Mouse (Mus musculus) limb, embryonic 13.5 days (tissue): ENCODE data around the gene Gm20388. TPM values are rescaled to one million over a fixed set of nuclear protein-coding genes. Genes with fewer than 3 reads are reported as not detected.
"Not testable (repeated sequence)": the region's sequence is repeated elsewhere in the genome, so short reads cannot be mapped to it uniquely, and the experiment has no call there.

Experiments
- ATAC-seq: fragments of 200-750 bp; cut with Nextera tagmentation; 2 replicates; pipeline ENCODE4 v1.8.0; 2017; ENCODE audit warnings: low read depth, moderate number of reproducible peaks, moderate TSS enrichment; ENCODE audit not compliant: low FRiP score
- H3K27ac ChIP-seq: fragments of 300-500 bp; sonication (generic); 2 replicates; pipeline ENCODE4 v1.5.1; 2015; ENCODE audit warnings: inconsistent platforms, mild to moderate bottlenecking, moderate library complexity
- H3K27me3 ChIP-seq: fragments of 300-500 bp; sonication (generic); 2 replicates; pipeline ENCODE4 v1.6.1; 2015; ENCODE audit warnings: mild to moderate bottlenecking, inconsistent platforms
- H3K36me3 ChIP-seq: fragments of 300-500 bp; sonication (generic); 2 replicates; pipeline ENCODE4 v1.6.1; 2015; ENCODE audit warnings: inconsistent platforms, mild to moderate bottlenecking, moderate library complexity
- H3K4me1 ChIP-seq: fragments of 300-500 bp; sonication (generic); 2 replicates; pipeline ENCODE4 v1.6.1; 2015; ENCODE audit warnings: inconsistent platforms
- H3K4me2 ChIP-seq: fragments of 300-500 bp; sonication (generic); replicated peaks from 2 replicates; pipeline ENCODE4 v1.6.1; 2015; ENCODE audit warnings: inconsistent platforms, mild to moderate bottlenecking, moderate library complexity
- H3K4me3 ChIP-seq: fragments of 300-500 bp; sonication (generic); 2 replicates; pipeline ENCODE4 v1.5.1; 2015; ENCODE audit warnings: moderate library complexity, mild to moderate bottlenecking, inconsistent platforms
- H3K9ac ChIP-seq: fragments of 300-500 bp; sonication (generic); 2 replicates; pipeline ENCODE4 v1.6.1; 2015; ENCODE audit warnings: mild to moderate bottlenecking, inconsistent platforms
- H3K9me3 ChIP-seq: fragments of 300-500 bp; sonication (generic); 2 replicates; pipeline ENCODE4 v1.6.1; 2016; ENCODE audit warnings: inconsistent platforms
- WGBS: fragments of 180-500 bp; shearing (Covaris S2); methylation state at CpG from one replicate; pipeline ENCODE4 v1.1.7; 2015; 5-methylcytosine and 5-hydroxymethylcytosine counted together
- polyA plus RNA-seq: library from polyadenylated mRNA; unstranded; fragments of >200 nt; fragmentation: Nextera tagmentation; extraction: Ambion mirVana; gene quantifications from 2 replicates; pipeline ENCODE4 v1.2.1, GENCODE M21; 2015

Gene Gm20388
- polyA plus RNA-seq, 1 experiment from 2014 or later: 7.1 TPM

- Histone ChIP-seq H3K9ac (no peak overlapping the region), H3K27ac (no peak overlapping the region), H3K4me1 (peaks cover 36% of the 10 kb centered on the region), H3K9me3 (peaks cover 4% of the 10 kb centered on the region; the same call in 1 of the 2 replicates), H3K4me3 (no peak overlapping the region), H3K4me2 (no peak overlapping the region), H3K36me3 (no peaks in the 10 kb centered on the region), H3K27me3 (no peaks in the 10 kb centered on the region)
- ATAC-seq: no peak
- 70% methylated on average over 5 of the region's 5 CpGs for WGBS
Observed at GRCm38 (mm10) chr8:120325172-120325767, 414.6 kb downstream of the Gm20388 start.

DNA sequence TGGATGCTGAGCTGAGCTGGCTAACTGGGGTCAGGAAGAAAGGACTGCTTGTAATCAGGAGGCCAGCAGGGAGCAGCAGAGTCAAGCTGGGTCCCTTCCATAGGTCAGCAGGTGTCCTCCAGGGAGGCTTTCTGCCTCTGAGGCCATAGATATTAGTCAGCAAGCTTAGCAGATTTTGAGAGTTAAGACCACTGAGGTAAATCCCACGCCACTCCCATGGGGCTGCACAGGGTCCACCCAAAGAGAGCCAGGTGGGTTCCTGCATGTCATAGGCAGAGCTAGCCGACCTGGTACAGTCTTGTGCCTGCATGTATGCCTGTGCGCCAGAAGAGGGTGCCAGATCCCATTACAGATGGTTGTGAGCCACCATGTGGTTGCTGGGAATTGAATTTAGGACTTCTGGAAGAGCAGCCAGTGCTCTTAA lies 416.5 kb downstream of the Gm20388 start:
- 66% methylated on average over 3 of the region's 3 CpGs for WGBS
- Histone ChIP-seq H3K4me2 (no peak overlapping the region), H3K27me3 (no peaks in the 10 kb centered on the region), H3K9ac (no peak overlapping the region), H3K9me3 (no peaks in the 10 kb centered on the region), H3K36me3 (no peaks in the 10 kb centered on the region), H3K4me3 (no peak overlapping the region), H3K4me1 (peaks cover 49% of the 10 kb centered on the region), H3K27ac (no peak overlapping the region)
- ATAC-seq: no peak

DNA sequence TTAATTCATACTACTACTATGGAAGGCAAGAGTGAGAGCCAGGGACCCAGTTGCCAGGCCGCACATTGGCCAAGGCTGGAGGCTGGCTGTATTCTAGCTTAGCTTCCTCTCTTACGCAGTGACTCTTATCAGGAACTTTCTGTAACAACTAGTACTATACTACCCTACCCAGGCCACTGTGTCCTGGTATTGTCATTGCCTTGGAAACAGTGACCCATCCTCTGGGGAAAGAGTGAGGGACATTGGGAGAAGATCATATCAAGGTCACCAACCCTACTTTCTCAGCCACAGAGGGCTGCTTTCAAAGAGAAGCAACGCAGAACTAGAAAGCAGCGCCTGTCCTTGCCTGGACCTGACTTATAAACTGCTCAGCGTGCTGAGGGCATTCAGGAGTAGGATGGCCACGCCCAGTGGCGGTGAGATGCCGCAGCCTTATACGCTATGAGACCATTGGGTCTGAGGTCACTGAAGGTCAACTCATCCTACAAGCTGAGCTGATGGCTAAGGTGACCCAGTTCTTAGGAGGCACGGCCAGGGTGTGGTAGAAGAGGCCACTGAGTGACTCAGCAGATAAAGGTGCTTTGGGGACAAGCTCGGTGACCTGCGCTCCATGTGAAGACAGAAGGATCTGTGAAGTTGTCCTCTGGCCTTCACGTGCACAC lies 417.9 kb downstream of the Gm20388 start:
- Histone ChIP-seq H3K4me1 (peaks cover 45% of the 10 kb centered on the region), H3K27ac (no peak overlapping the region), H3K36me3 (no peaks in the 10 kb centered on the region), H3K4me3 (no peak overlapping the region), H3K4me2 (no peak overlapping the region), H3K27me3 (no peaks in the 10 kb centered on the region), H3K9ac (no peak overlapping the region), H3K9me3 (no peaks in the 10 kb centered on the region)
- 92% methylated on average over 13 of the region's 13 CpGs for WGBS
- no peak for ATAC-seq

GRCm38 (mm10) chr8:120329030-120329748 lies 418.5 kb downstream of the Gm20388 start:
- WGBS: 92% methylated on average over 11 of the region's 11 CpGs
- no peaks in the 10 kb centered on the region for H3K9me3 ChIP-seq

DNA sequence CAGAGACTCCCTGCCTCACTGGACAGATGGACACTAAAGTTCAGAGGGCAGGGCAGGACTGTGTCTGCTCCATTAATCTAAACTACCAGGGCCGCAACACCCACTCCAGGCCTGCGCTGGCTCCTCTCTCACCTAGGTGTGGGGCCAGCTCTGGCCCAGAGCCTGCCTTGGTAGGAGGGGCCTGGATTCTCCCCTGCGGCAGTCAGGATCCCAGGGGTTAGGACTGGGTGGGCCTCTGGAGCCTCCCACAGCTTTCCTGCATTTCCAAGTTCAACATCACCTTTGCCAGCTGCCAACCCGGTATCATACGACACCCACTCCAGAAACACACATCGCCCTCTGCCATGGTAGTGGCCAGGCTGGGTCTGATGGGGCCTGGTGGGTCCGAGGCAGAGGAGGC lies 420.4 kb downstream of the Gm20388 start:
- no peaks in the 10 kb centered on the region for H3K36me3 ChIP-seq
- H3K9ac ChIP-seq: peak overlapping the region; percentile 25; the same call in 1 of the 2 replicates
- H3K27ac ChIP-seq: peak overlapping the region; percentile 61; the same call in 1 of the 2 replicates
- WGBS: 50% methylated on average over 7 of the region's 7 CpGs
- no peak overlapping the region for H3K4me3 ChIP-seq
- peaks cover 44% of the 10 kb centered on the region for H3K4me1 ChIP-seq
- H3K9me3 ChIP-seq: no peaks in the 10 kb centered on the region
- ATAC-seq: no peak
- no peaks in the 10 kb centered on the region for H3K27me3 ChIP-seq
- H3K4me2 ChIP-seq: no peak overlapping the region

More at GRCm38 (mm10) chr8:120329030-120329748, 418.5 kb downstream of the Gm20388 start:
- Histone ChIP-seq H3K4me1 (peaks cover 38% of the 10 kb centered on the region), H3K4me3 (no peak overlapping the region), H3K4me2 (no peak overlapping the region), H3K9ac (no peak overlapping the region), H3K27me3 (no peaks in the 10 kb centered on the region), H3K36me3 (no peaks in the 10 kb centered on the region), H3K27ac (no peak overlapping the region)
- ATAC-seq: no peak

GRCm38 (mm10) chr8:120332379-120333229 lies 422.0 kb downstream of the Gm20388 start:
- Histone ChIP-seq H3K4me2 (no peak overlapping the region), H3K4me1 (peaks cover 56% of the 10 kb centered on the region), H3K27ac (no peak overlapping the region), H3K9me3 (no peaks in the 10 kb centered on the region), H3K36me3 (no peaks in the 10 kb centered on the region), H3K4me3 (no peak overlapping the region), H3K27me3 (no peaks in the 10 kb centered on the region), H3K9ac (no peak overlapping the region)
- ATAC-seq: no peak
- WGBS: 68% methylated on average over 16 of the region's 16 CpGs

- no peak for ATAC-seq
- peaks cover 8% of the 10 kb centered on the region for H3K36me3 ChIP-seq
- H3K9ac ChIP-seq: no peak overlapping the region
- no peaks in the 10 kb centered on the region for H3K9me3 ChIP-seq
- H3K4me2 ChIP-seq: no peak overlapping the region
- WGBS: 89% methylated on average over 4 of the region's 4 CpGs
- peaks cover 56% of the 10 kb centered on the region for H3K4me1 ChIP-seq
- H3K27me3 ChIP-seq: no peaks in the 10 kb centered on the region
- no peak overlapping the region for H3K4me3 ChIP-seq
- no peak overlapping the region for H3K27ac ChIP-seq
Observed at GRCm38 (mm10) chr8:120333681-120334080, 423.0 kb downstream of the Gm20388 start.

- H3K4me2 ChIP-seq, H3K27me3 ChIP-seq, H3K4me3 ChIP-seq, H3K36me3 ChIP-seq, H3K9ac ChIP-seq, H3K9me3 ChIP-seq, ATAC-seq: not testable (repeated sequence)
- H3K4me1 ChIP-seq: peaks cover 58% of the 10 kb centered on the region
- 68% methylated on average over 3 of the region's 3 CpGs for WGBS
- H3K27ac ChIP-seq: 0 out of 2 replicates have a peak overlapping the region, but pooled peaks have one; percentile 69
Observed at GRCm38 (mm10) chr8:120334261-120334660, 423.6 kb downstream of the Gm20388 start.

DNA sequence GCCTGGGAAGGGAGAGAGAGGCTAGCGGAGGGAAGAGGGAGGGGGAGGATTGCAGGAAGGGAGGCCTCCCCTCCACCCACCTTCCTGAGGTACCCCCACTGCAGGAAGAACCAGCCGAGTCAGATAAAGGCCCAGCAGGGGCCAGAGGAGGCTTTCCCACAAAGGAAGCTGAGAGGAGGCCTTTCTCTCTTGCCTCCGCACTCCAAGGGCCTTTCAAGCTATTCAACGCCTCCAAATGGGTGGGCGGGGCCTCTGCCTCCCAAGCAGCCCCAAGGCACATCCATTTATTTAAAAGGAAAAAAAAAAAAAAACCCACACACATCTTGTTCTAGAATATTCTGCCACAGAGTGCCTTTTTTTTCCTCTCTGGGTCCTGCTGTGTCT lies 424.2 kb downstream of the Gm20388 start:
- Histone ChIP-seq H3K36me3 (peaks cover 9% of the 10 kb centered on the region), H3K27ac (peak overlapping the region; percentile 69; the same call in 1 of the 2 replicates), H3K4me1 (peaks cover 64% of the 10 kb centered on the region), H3K9ac (peak overlapping the region; percentile 43; the same call in 1 of the 2 replicates), H3K27me3 (no peaks in the 10 kb centered on the region), H3K4me3 (no peak overlapping the region), H3K4me2 (peak overlapping the region; percentile 50), H3K9me3 (no peaks in the 10 kb centered on the region)
- 15% methylated on average over 5 of the region's 5 CpGs for WGBS
- ATAC-seq: no peak

GRCm38 (mm10) chr8:120335262-120336086 lies 424.8 kb downstream of the Gm20388 start:
- Histone ChIP-seq H3K4me3 (no peak overlapping the region), H3K4me2 (peak overlapping the region; percentile 50), H3K4me1 (peaks cover 68% of the 10 kb centered on the region), H3K9ac (0 out of 2 replicates have a peak overlapping the region, but pooled peaks have one; percentile 48), H3K36me3 (peaks cover 9% of the 10 kb centered on the region), H3K27ac (peak overlapping the region; percentile 44; the same call in 1 of the 2 replicates), H3K27me3 (no peaks in the 10 kb centered on the region), H3K9me3 (no peaks in the 10 kb centered on the region)
- ATAC-seq: no peak
- WGBS: 3% methylated on average over 17 of the region's 17 CpGs

DNA sequence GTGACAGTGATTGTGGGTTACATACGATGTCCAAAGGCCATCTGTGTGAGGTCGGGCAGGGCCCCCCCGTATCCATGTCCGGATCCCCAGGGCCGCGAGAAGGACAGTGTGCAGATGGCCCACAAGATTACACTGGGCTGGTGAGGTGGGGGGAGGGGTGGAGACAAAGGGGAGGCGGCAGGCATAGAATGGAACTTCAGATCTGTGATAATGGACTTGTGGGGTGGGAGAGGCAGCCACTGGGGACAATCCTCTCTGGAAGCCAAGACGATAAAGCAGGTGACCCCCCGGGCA lies 425.4 kb downstream of the Gm20388 start:
- peaks cover 63% of the 10 kb centered on the region for H3K4me1 ChIP-seq
- H3K9ac ChIP-seq: 0 out of 2 replicates have a peak overlapping the region, but pooled peaks have one; percentile 48
- no peaks in the 10 kb centered on the region for H3K9me3 ChIP-seq
- H3K36me3 ChIP-seq: peaks cover 9% of the 10 kb centered on the region
- H3K4me3 ChIP-seq: no peak overlapping the region
- WGBS: 1% methylated on average over 9 of the region's 9 CpGs
- no peak overlapping the region; the same call in 1 of the 2 replicates for H3K27ac ChIP-seq
- H3K4me2 ChIP-seq: peak overlapping the region; percentile 50
- no peaks in the 10 kb centered on the region for H3K27me3 ChIP-seq
- no peak for ATAC-seq
